ENCODE assay signal across 17 mouse cellular contexts in genomic region chr4:48591390-48591789, GRCm38 (mm10). TPM values are rescaled to one million over a fixed set of nuclear protein-coding genes. Genes with fewer than 3 reads are reported as not detected.
"Had no signal": no experiment of that assay in that cellular context is flagged by ENCODE, and none has a peak within 500 bp of the region (broad histone marks: within the 10 kb centered on the region; RNA-seq: fewer than 3 reads in every experiment).

No protein-coding gene starts in this region.

- H3K27me3 ChIP-seq: lung, embryonic 15.5 days; midbrain, embryonic 13.5 days; midbrain, embryonic 15.5 days; neural tube, embryonic 12.5 days; stomach, embryonic 15.5 days had no signal

- H3K4me2 ChIP-seq: lung, embryonic 15.5 days; midbrain, embryonic 11.5 days; midbrain, embryonic 13.5 days; midbrain, embryonic 15.5 days; neural tube, embryonic 12.5 days; stomach, embryonic 15.5 days had no signal

- H3K9me3 ChIP-seq: lung, embryonic 15.5 days; midbrain, embryonic 15.5 days; neural tube, embryonic 12.5 days; stomach, embryonic 15.5 days had no signal

- DNase-seq: liver, postnatal 0 days; lung, adult 2 months; lung, postnatal 14 days; lung, postnatal 36 days; right cerebral cortex, postnatal 14 days; thymus, postnatal 14 days; thymus, postnatal 36 days had no signal

- H3K36me3 ChIP-seq: lung, embryonic 15.5 days; midbrain, embryonic 13.5 days; midbrain, embryonic 15.5 days; stomach, embryonic 15.5 days had no signal

- H3K9ac ChIP-seq: liver, postnatal 0 days; lung, embryonic 15.5 days; midbrain, embryonic 13.5 days; midbrain, embryonic 15.5 days; neural tube, embryonic 12.5 days; stomach, embryonic 15.5 days had no signal

- H3K4me3 ChIP-seq: lung, embryonic 15.5 days; megakaryocyte, embryonic 14.5 days; midbrain, embryonic 13.5 days; midbrain, embryonic 15.5 days; neural tube, embryonic 12.5 days; stomach, embryonic 15.5 days had no signal

- ATAC-seq: liver, postnatal 0 days; lung, postnatal 0 days; midbrain, embryonic 13.5 days; midbrain, embryonic 15.5 days had no signal

- H3K4me1 ChIP-seq: megakaryocyte, embryonic 14.5 days had no signal

- H3K27ac ChIP-seq: lung, embryonic 15.5 days; macrophage; midbrain, embryonic 13.5 days; midbrain, embryonic 15.5 days; neural tube, embryonic 12.5 days; stomach, embryonic 15.5 days; stomach, postnatal 0 days had no signal

RNA-seq across cellular contexts. Expression of gene Tmeff1, which starts 6.4 kb away (rescaled TPM):
- polyA plus RNA-seq: macrophage had no signal
